Mouse (Mus musculus): ENCODE measurements around the gene Ifi205.

DNA sequence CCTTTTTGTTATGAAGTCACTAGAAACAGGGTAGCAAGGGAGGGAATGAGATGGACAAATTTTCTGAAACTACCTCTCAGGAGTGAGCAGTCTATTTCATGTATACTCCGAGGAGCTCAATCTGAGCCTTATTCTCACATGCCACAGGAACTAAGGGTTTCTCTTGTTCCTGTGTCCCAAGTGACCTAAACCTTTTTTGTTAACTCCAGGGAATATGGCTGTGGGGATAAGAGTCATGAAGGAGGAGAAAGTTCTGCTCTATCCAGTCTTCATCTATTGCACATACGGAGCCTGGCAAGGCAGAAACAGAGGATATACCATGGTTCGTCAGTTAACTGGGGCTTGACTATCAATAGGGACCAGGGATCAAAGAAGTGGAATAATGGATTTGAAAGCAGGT lies 34.7 kb upstream of the Ifi205 start, which contains the start of gene Olfr430:
- no peak for TF ChIP-seq CTCF (IDR thresholded peaks at IDR 0.05; ENCODE audit: borderline replicate concordance, control insufficient read depth, extremely low read depth, insufficient read depth, low read length, poor library complexity)
- TF ChIP-seq POLR2A (IDR thresholded peaks at IDR 0.05; ENCODE audit: control insufficient read depth, extremely low read depth, insufficient read depth, low read length, poor library complexity), result no peak
